Mouse (Mus musculus) ovary, adult 10 weeks (tissue): ENCODE measurements around the gene Dnttip2. TPM values are rescaled to one million over a fixed set of nuclear protein-coding genes. Genes with fewer than 3 reads are reported as not detected.

ENCODE experiments used
- polyA plus RNA-seq: library from polyadenylated mRNA; stranded (reverse); fragments of 350-450 nt; fragmentation: Illumina TruSeq; extraction: RNeasy Lipid Tissue Mini Kit (QIAGEN cat#74804); gene quantifications from one replicate; pipeline ENCODE4 v1.2.3, GENCODE M21; 2014

Dnttip2 gene
- polyA plus RNA-seq = 218 TPM

GRCm38 (mm10) chr3:122274241-122275024 lies at the start of gene Dnttip2:
TSS of gene Dnttip2 (plus strand) at chr3:122274388.

GRCm38 (mm10) chr3:122245215-122245877 lies 28.8 kb upstream of the Dnttip2 start, which contains the start of gene Gclm:
TSS of gene Gclm (plus strand) at chr3:122245557.

GRCm38 (mm10) chr3:122293954-122294850 lies 20.0 kb downstream of the Dnttip2 start, which contains the start of gene Bcar3:
TSS of gene Bcar3 (plus strand) at chr3:122294136.

Other genes with a start within 250 kb of the Dnttip2 start
- 3.3 TPM for gene Abca4, start 229.9 kb upstream of the Dnttip2 start, polyA plus RNA-seq
- gene Gclm, start 28.8 kb upstream of the Dnttip2 start, polyA plus RNA-seq = 98.2 TPM
- gene Bcar3, start 19.7 kb downstream of the Dnttip2 start, polyA plus RNA-seq = 14.6 TPM